Mouse (Mus musculus) neural tube, embryonic 15.5 days (tissue): ENCODE measurements at regions not wholly inside any gene's neighbourhood (a gene's known extent, or its start where the extent isn't known, plus 50 kb on each side); places are given as distances from the start of the nearest gene placed in this dataset.
"Not testable (repeated sequence)": the region's sequence is repeated elsewhere in the genome, so short reads cannot be mapped to it uniquely, and the experiment has no call there.

Experiments used
- ATAC-seq: fragments of 200-750 bp; cut with Nextera tagmentation; 2 replicates; pipeline ENCODE4 v1.8.0; 2017; ENCODE audit warnings: mild to moderate bottlenecking, moderate TSS enrichment, moderate library complexity; ENCODE audit not compliant: low FRiP score
- H3K27ac ChIP-seq: fragments of 300-500 bp; sonication (generic); replicated peaks from 2 replicates; pipeline ENCODE4 v1.5.1; 2015; ENCODE audit warnings: mild to moderate bottlenecking, inconsistent platforms
- H3K27me3 ChIP-seq: fragments of 300-500 bp; sonication (generic); replicated peaks from 2 replicates; pipeline ENCODE4 v1.6.1; 2015; ENCODE audit warnings: inconsistent platforms
- H3K36me3 ChIP-seq: fragments of 300-500 bp; sonication (generic); 2 replicates; pipeline ENCODE4 v1.6.1; 2015; ENCODE audit warnings: inconsistent platforms
- H3K4me1 ChIP-seq: fragments of 300-500 bp; sonication (generic); 2 replicates; pipeline ENCODE4 v1.6.1; 2015; ENCODE audit warnings: inconsistent platforms
- H3K4me2 ChIP-seq: fragments of 300-500 bp; sonication (generic); 2 replicates; pipeline ENCODE4 v1.6.1; 2015; ENCODE audit warnings: inconsistent platforms, mild to moderate bottlenecking, moderate library complexity
- H3K4me3 ChIP-seq: fragments of 300-500 bp; sonication (generic); replicated peaks from 2 replicates; pipeline ENCODE4 v1.5.1; 2015; ENCODE audit warnings: mild to moderate bottlenecking, inconsistent platforms
- H3K9ac ChIP-seq: fragments of 300-500 bp; sonication (generic); replicated peaks from 2 replicates; pipeline ENCODE4 v1.6.1; 2015; ENCODE audit warnings: mild to moderate bottlenecking, inconsistent platforms
- H3K9me3 ChIP-seq: fragments of 300-500 bp; sonication (generic); replicated peaks from 2 replicates; pipeline ENCODE4 v1.6.1; 2016; ENCODE audit warnings: inconsistent platforms
- WGBS: fragments of 180-500 bp; shearing (Covaris S2); methylation state at CpG from one replicate; pipeline ENCODE4 v1.1.7; 2015; ENCODE audit warnings: mixed read lengths; 5-methylcytosine and 5-hydroxymethylcytosine counted together

DNA sequence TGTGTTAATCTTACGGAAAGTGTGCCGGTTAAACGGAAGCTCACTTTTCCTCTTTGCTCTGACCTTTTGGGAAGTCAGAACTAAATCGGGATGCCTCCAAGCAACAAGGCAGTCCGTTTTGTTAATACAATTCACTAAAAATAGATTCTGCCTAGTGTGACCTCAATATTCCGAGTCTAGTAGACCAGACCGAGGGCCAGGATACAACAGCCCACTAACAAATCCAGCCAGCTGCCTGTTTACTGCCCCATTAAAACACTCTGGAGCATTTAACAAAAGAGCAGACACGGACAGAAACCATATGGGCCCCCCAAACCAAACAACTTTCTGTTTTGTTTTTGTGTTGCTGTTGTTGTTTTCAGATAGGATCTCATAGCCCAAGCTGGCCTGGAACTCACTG is 127.1 kb upstream of the Nebl start:
- no peaks in the 10 kb centered on the region for H3K9me3 ChIP-seq
- no peak overlapping the region for H3K9ac ChIP-seq
- no peaks in the 10 kb centered on the region for H3K36me3 ChIP-seq
- no peak for ATAC-seq
- no peak overlapping the region for H3K4me2 ChIP-seq
- peaks cover 25% of the 10 kb centered on the region for H3K4me1 ChIP-seq
- no peaks in the 10 kb centered on the region for H3K27me3 ChIP-seq
- no peak overlapping the region for H3K4me3 ChIP-seq
- H3K27ac ChIP-seq: no peak overlapping the region
- WGBS: 47% methylated on average over 8 of the region's 8 CpGs

- no peaks in the 10 kb centered on the region for H3K27me3 ChIP-seq
- H3K9ac ChIP-seq: no peak overlapping the region
- no peak for ATAC-seq
- H3K27ac ChIP-seq: no peak overlapping the region
- no peaks in the 10 kb centered on the region for H3K9me3 ChIP-seq
- 88% methylated on average over 11 of the region's 11 CpGs for WGBS
- H3K4me3 ChIP-seq: no peak overlapping the region
- no peak overlapping the region for H3K4me2 ChIP-seq
- H3K36me3 ChIP-seq: no peaks in the 10 kb centered on the region
- peaks cover 20% of the 10 kb centered on the region for H3K4me1 ChIP-seq
These were observed 124.5 kb upstream of the Nebl start for GRCm38 (mm10) chr2:17855566-17856264.

- no peak overlapping the region for H3K4me2 ChIP-seq
- ATAC-seq: no peak
- H3K9ac ChIP-seq: no peak overlapping the region
These were observed 122.8 kb upstream of the Nebl start for GRCm38 (mm10) chr2:17854088-17854487.

GRCm38 (mm10) chr2:17853500-17854011 is 122.3 kb upstream of the Nebl start:
- 0 out of 2 replicates have a peak, but pooled peaks have one; percentile 41 for ATAC-seq

More at GRCm38 (mm10) chr2:17854088-17854487, 122.8 kb upstream of the Nebl start:
- no peaks in the 10 kb centered on the region for H3K27me3 ChIP-seq
- no peak overlapping the region for H3K4me3 ChIP-seq
- peaks cover 17% of the 10 kb centered on the region for H3K4me1 ChIP-seq
- no peaks in the 10 kb centered on the region for H3K9me3 ChIP-seq
- no peak overlapping the region for H3K27ac ChIP-seq
- WGBS: 43% methylated on average over 3 of the region's 3 CpGs
- no peaks in the 10 kb centered on the region for H3K36me3 ChIP-seq

DNA sequence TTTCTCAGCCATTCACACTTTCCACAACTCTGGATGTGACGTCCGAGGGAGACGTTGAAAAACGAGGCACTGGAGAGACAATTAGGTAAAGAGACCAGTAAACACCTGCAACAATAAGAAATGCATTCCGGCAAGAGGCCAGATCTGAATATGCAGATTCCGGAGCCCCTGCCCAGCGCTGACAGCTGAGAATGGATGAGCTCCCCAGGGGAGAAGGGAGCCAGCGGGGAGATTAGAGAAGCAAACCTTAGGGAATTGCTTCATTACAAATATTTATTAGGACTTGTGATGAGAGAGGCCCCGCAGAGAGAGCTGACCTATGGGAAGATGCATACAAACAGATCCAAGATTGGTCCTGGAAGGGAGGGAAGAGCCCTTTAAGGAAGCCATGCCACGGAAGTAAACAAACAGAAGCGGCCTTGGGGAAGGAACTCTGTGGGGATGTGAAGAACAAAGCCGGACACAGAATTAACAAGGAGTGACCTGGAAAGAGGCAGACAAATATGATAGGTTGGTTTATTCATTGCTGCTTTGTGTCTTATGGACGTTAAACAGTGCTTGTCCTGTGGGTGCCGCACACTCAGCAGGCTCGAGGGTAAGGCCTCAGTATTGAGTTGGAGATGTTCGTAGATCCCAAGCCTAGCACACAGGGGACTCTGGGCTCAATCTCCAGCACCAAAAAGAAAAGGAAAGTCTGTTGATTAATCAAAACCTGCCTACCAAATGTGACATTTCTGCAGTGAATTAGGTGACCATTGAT is 121.7 kb upstream of the Nebl start:
- H3K9ac ChIP-seq: peak overlapping the region; percentile 40
- 4% methylated on average over 16 of the region's 16 CpGs for WGBS
- no peak; the same call in 1 of the 2 replicates for ATAC-seq

More at GRCm38 (mm10) chr2:17853500-17854011, 122.3 kb upstream of the Nebl start:
- H3K4me1 ChIP-seq: peaks cover 16% of the 10 kb centered on the region
- H3K9me3 ChIP-seq: no peaks in the 10 kb centered on the region
- H3K36me3 ChIP-seq: no peaks in the 10 kb centered on the region
- no peak overlapping the region for H3K4me3 ChIP-seq
- H3K27ac ChIP-seq: no peak overlapping the region
- H3K27me3 ChIP-seq: no peaks in the 10 kb centered on the region
- 27% methylated on average over 11 of the region's 11 CpGs for WGBS
- H3K4me2 ChIP-seq: peak overlapping the region; percentile 56; the same call in 1 of the 2 replicates
- no peak overlapping the region for H3K9ac ChIP-seq

DNA sequence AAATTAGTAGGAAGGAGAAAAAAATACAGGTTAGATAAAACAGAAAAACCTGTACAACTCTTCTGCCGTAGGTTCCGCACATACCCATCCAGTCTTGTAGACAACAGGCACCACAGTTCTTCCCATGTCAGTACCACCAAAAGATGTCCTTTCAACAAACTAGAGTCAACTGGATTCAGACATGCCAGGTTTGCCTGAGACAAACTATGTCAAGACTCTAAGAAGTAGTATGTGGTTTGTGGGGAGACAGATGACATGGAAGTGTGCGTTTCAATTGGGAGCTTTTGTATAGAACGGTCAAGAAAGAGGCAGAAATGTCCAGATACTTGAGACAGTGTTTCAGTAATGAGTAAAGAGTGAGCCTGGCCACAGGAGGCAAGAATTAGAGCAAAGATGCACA is 119.5 kb upstream of the Nebl start:
- Histone ChIP-seq H3K4me1 (peaks cover 13% of the 10 kb centered on the region), H3K4me2 (no peak overlapping the region), H3K27me3 (no peaks in the 10 kb centered on the region), H3K9me3 (no peaks in the 10 kb centered on the region), H3K4me3 (no peak overlapping the region), H3K36me3 (no peaks in the 10 kb centered on the region), H3K27ac (no peak overlapping the region), H3K9ac (no peak overlapping the region)
- ATAC-seq: no peak
- WGBS: 93% methylated on average over 4 of the region's 4 CpGs

More for the DNA sequence above, 121.7 kb upstream of the Nebl start:
- Histone ChIP-seq H3K4me2 (peak overlapping the region; percentile 56), H3K4me1 (peaks cover 13% of the 10 kb centered on the region), H3K4me3 (peak overlapping the region; percentile 19), H3K36me3 (no peaks in the 10 kb centered on the region), H3K27me3 (no peaks in the 10 kb centered on the region), H3K9me3 (no peaks in the 10 kb centered on the region), H3K27ac (no peak overlapping the region)

DNA sequence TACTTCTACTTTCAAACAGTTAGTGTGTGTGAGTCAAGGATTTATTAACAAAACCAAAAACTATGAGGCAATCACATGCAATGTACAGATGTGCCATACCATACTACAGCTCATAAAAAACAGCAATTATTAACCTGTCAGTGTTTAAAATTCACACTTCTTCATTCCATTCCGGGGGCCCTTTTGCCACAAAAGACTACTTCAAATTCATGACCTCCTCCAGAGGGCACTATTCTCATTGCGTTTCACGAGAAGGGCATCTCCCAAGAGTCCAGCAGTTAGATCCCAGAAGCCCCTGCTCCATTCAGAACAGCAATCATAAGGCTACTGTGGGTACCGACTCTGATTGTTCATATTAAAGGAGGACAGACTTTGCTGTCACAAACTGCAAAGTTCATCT is 118.0 kb upstream of the Nebl start:
- Histone ChIP-seq H3K4me1 (peaks cover 13% of the 10 kb centered on the region), H3K4me3 (no peak overlapping the region), H3K9ac (no peak overlapping the region), H3K9me3 (no peaks in the 10 kb centered on the region), H3K27ac (no peak overlapping the region), H3K27me3 (no peaks in the 10 kb centered on the region), H3K4me2 (no peak overlapping the region), H3K36me3 (no peaks in the 10 kb centered on the region)
- 29% methylated on average over 4 of the region's 4 CpGs for WGBS
- no peak for ATAC-seq

DNA sequence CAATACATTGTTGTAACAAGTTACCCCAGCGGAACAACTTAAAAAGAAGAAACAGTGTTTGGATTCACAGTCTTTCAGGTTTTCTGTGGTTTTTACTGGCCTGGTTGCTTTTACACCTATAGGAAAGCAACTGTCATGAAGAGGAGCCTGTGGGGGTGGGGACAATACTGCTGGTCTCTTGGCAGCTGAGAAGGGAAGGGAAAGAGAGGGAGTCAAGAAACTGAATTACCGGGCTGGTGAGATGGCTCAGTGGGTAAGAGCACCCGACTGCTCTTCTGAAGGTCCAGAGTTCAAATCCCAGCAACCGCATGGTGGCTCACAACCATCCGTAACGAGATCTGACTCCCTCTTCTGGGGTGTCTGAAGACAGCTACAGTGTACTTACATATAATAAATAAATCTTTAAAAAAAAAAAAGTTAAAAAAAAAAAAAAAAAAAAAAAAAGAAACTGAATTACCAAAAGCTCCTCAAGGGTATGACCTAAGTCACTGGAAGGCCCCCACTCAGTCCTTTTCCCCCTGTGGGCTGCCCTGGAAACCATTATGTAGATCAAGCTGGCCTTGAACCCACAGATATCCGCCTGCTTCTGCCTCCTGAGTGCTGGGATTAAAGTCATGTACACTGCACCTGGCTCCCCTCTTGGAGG is 114.3 kb upstream of the Nebl start:
- not testable (repeated sequence) for H3K9me3 ChIP-seq, H3K9ac ChIP-seq, H3K27ac ChIP-seq, H3K36me3 ChIP-seq, H3K4me1 ChIP-seq, H3K27me3 ChIP-seq, H3K4me2 ChIP-seq, ATAC-seq, H3K4me3 ChIP-seq
- WGBS: 88% methylated on average over 5 of the region's 7 CpGs

DNA sequence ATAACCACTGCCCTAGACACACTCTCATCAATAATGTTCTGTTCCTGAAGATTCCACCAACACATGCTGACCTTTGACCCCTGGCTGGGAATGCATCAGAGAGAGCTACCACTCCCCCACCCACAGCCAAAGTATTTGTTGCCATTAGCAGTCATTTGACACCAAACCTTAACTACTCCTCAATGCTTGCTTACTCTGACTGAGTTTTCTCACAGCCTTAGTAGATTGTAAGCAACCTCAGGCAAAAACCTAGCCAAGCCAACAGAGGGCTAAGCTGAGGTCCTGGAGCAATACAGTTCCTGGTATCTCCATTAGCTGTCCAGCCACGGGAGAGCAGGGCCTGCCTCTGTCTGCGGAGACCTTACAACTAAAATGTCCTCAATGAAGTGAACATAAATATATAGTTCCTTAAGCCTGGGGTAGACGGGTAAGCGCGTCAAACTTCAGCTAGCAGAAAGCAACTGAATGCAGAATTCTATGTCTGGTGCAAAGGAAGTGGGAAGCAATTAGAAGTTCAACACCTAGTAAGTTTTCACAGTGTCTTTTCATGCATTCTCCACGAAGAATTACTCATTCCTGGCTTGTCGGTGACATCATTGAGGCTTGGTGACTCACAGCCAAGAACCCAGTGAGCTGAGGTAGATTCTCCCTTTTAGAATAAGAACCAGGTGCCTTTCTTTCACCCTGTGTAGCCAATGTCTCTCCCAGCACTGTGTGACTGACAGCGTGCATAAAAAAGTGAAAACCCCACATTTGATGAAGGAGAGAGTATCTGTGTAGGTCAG is 113.6 kb upstream of the Nebl start:
- H3K4me2 ChIP-seq: no peak overlapping the region
- no peaks in the 10 kb centered on the region for H3K4me1 ChIP-seq
- WGBS: 86% methylated on average over 8 of the region's 8 CpGs
- H3K4me3 ChIP-seq: no peak overlapping the region
- no peaks in the 10 kb centered on the region for H3K27me3 ChIP-seq
- H3K9me3 ChIP-seq: no peaks in the 10 kb centered on the region
- no peak for ATAC-seq
- H3K36me3 ChIP-seq: no peaks in the 10 kb centered on the region
- no peak overlapping the region for H3K9ac ChIP-seq
- H3K27ac ChIP-seq: no peak overlapping the region

DNA sequence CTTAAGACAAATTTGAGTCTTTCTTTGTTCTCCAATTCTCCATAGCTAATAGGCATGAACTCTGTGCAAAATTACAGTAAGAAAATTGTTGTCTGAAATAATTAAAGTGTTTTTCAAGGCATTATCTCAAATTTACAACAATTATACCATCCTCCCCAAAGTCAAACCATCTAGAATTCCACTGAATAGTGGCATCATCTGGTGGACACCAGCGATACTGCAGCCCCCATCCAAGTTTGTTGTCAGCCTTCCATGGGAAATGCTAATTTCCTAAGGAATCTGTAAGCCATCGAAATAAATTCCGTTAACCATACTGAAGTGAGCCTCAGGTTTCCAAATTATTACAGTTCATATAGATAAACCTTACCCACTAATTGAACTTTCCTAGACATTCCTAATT is 110.7 kb upstream of the Nebl start:
- ATAC-seq: no peak
- Histone ChIP-seq H3K4me2 (no peak overlapping the region), H3K9me3 (no peaks in the 10 kb centered on the region), H3K27ac (no peak overlapping the region), H3K4me3 (no peak overlapping the region), H3K4me1 (peaks cover 20% of the 10 kb centered on the region), H3K27me3 (no peaks in the 10 kb centered on the region), H3K9ac (no peak overlapping the region), H3K36me3 (no peaks in the 10 kb centered on the region)
- 50% methylated on average over 3 of the region's 3 CpGs for WGBS

DNA sequence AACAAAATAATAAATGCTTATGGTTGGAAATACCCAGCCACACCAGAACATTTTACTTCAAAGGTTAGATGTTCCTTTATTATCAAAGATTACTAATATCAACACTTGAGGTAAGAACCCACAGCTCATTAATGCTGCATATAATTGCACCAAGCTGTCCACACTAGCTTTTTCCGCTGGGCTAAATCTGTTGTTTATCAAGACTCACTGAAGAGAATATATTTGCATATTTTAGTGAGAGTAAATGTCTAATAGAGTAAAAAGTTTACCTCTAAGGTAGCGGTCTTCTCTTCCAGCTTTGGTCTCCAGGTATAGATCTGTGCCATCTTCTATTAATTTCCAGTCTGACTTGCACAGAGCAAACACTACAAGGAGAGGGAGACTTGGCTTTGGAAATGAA is 110.3 kb upstream of the Nebl start:
- Histone ChIP-seq H3K4me2 (no peak overlapping the region), H3K9me3 (no peaks in the 10 kb centered on the region), H3K9ac (no peak overlapping the region), H3K27me3 (no peaks in the 10 kb centered on the region), H3K36me3 (no peaks in the 10 kb centered on the region), H3K27ac (no peak overlapping the region), H3K4me1 (peaks cover 20% of the 10 kb centered on the region), H3K4me3 (no peak overlapping the region)
- 61% methylated on average over 2 of the region's 2 CpGs for WGBS
- ATAC-seq: no peak
